Mouse (Mus musculus) limb, embryonic 12.5 days (tissue): ENCODE results near the gene Rmnd5a. TPM values are rescaled to one million over a fixed set of nuclear protein-coding genes. Genes with fewer than 3 reads are reported as not detected.

Experiments used
- ATAC-seq: fragments of 200-750 bp; cut with Nextera tagmentation; 2 replicates; pipeline ENCODE4 v1.8.0; 2017; ENCODE audit warnings: low read depth, moderate TSS enrichment; ENCODE audit not compliant: insufficient number of reproducible peaks, insufficient read depth, low FRiP score, low TSS enrichment
- H3K27ac ChIP-seq: fragments of 300-500 bp; sonication (generic); 2 replicates; pipeline ENCODE4 v1.5.1; 2016; ENCODE audit warnings: mild to moderate bottlenecking, moderate library complexity
- H3K27me3 ChIP-seq: fragments of 300-500 bp; sonication (generic); 2 replicates; pipeline ENCODE4 v1.6.1; 2016; ENCODE audit warnings: mild to moderate bottlenecking, moderate library complexity
- H3K36me3 ChIP-seq: fragments of 300-500 bp; sonication (generic); 2 replicates; pipeline ENCODE4 v1.6.1; 2016; ENCODE audit warnings: mild to moderate bottlenecking, moderate library complexity
- H3K4me1 ChIP-seq: fragments of 300-500 bp; sonication (generic); replicated peaks from 2 replicates; pipeline ENCODE4 v1.6.1; 2016
- H3K4me2 ChIP-seq: fragments of 300-500 bp; sonication (generic); 2 replicates; pipeline ENCODE4 v1.6.1; 2016; ENCODE audit warnings: mild to moderate bottlenecking, moderate library complexity
- H3K4me3 ChIP-seq: fragments of 300-500 bp; sonication (generic); replicated peaks from 2 replicates; pipeline ENCODE4 v1.5.1; 2016; ENCODE audit warnings: mild to moderate bottlenecking
- H3K9ac ChIP-seq: fragments of 300-500 bp; sonication (generic); replicated peaks from 2 replicates; pipeline ENCODE4 v1.6.1; 2016; ENCODE audit warnings: mild to moderate bottlenecking, moderate library complexity
- H3K9me3 ChIP-seq: fragments of 300-500 bp; sonication (generic); 2 replicates; pipeline ENCODE4 v1.6.1; 2016; ENCODE audit warnings: mild to moderate bottlenecking, moderate library complexity
- WGBS: fragments of 180-500 bp; shearing (Covaris S2); methylation state at CpG from one replicate; pipeline ENCODE4 v1.1.7; 2016; 5-methylcytosine and 5-hydroxymethylcytosine counted together
- polyA plus RNA-seq: library from polyadenylated mRNA; unstranded; fragments of >200 nt; fragmentation: Nextera tagmentation; extraction: Ambion mirVana; gene quantifications from 2 replicates; pipeline ENCODE4 v1.2.1, GENCODE M21; 2016

Rmnd5a gene
- polyA plus RNA-seq, 1 experiment from 2014 or later: 18.7 TPM

GRCm38 (mm10) chr6:71398829-71399609, 41.4 kb downstream of the Rmnd5a start:
- H3K27ac ChIP-seq: no peak overlapping the region
- WGBS: 72% methylated on average over 4 of the region's 4 CpGs
- H3K9me3 ChIP-seq: no peaks in the 10 kb centered on the region
- no peaks in the 10 kb centered on the region for H3K4me1 ChIP-seq
- ATAC-seq: no peak
- H3K36me3 ChIP-seq: peaks cover 39% of the 10 kb centered on the region
- no peak overlapping the region for H3K4me2 ChIP-seq
- no peak overlapping the region for H3K4me3 ChIP-seq
- H3K27me3 ChIP-seq: no peaks in the 10 kb centered on the region
- H3K9ac ChIP-seq: no peak overlapping the region

- H3K27me3 ChIP-seq: no peaks in the 10 kb centered on the region
- ATAC-seq: no peak
- no peaks in the 10 kb centered on the region for H3K9me3 ChIP-seq
- no peak overlapping the region for H3K27ac ChIP-seq
- 91% methylated on average over 6 of the region's 6 CpGs for WGBS
- no peak overlapping the region for H3K4me3 ChIP-seq
- H3K36me3 ChIP-seq: peaks cover 53% of the 10 kb centered on the region
- H3K4me2 ChIP-seq: no peak overlapping the region
- H3K9ac ChIP-seq: no peak overlapping the region
- H3K4me1 ChIP-seq: no peaks in the 10 kb centered on the region
These were observed 43.7 kb downstream of the Rmnd5a start for GRCm38 (mm10) chr6:71396761-71397160.

GRCm38 (mm10) chr6:71396016-71396415, 44.4 kb downstream of the Rmnd5a start:
- Histone ChIP-seq H3K27ac (no peak overlapping the region), H3K9me3 (no peaks in the 10 kb centered on the region), H3K27me3 (no peaks in the 10 kb centered on the region), H3K9ac (no peak overlapping the region), H3K4me2 (no peak overlapping the region), H3K4me1 (no peaks in the 10 kb centered on the region), H3K36me3 (peaks cover 60% of the 10 kb centered on the region), H3K4me3 (no peak overlapping the region)
- no peak for ATAC-seq
- 97% methylated on average over 1 of the region's 1 CpGs for WGBS

GRCm38 (mm10) chr6:71390496-71390895, 49.9 kb downstream of the Rmnd5a start:
- H3K4me3 ChIP-seq: no peak overlapping the region
- no peak overlapping the region for H3K4me2 ChIP-seq
- H3K9me3 ChIP-seq: no peaks in the 10 kb centered on the region
- H3K36me3 ChIP-seq: peaks cover 61% of the 10 kb centered on the region
- H3K9ac ChIP-seq: no peak overlapping the region
- no peaks in the 10 kb centered on the region for H3K27me3 ChIP-seq
- WGBS: 85% methylated on average over 2 of the region's 2 CpGs
- no peaks in the 10 kb centered on the region for H3K4me1 ChIP-seq
- ATAC-seq: no peak
- no peak overlapping the region for H3K27ac ChIP-seq

GRCm38 (mm10) chr6:71381654-71382053, 58.8 kb downstream of the Rmnd5a start:
- Histone ChIP-seq H3K4me1 (no peaks in the 10 kb centered on the region), H3K9ac (no peak overlapping the region), H3K27me3 (no peaks in the 10 kb centered on the region), H3K4me3 (no peak overlapping the region), H3K36me3 (no peaks in the 10 kb centered on the region), H3K27ac (no peak overlapping the region), H3K4me2 (no peak overlapping the region), H3K9me3 (no peaks in the 10 kb centered on the region)
- 87% methylated on average over 5 of the region's 5 CpGs for WGBS
- ATAC-seq: no peak

GRCm38 (mm10) chr6:71376711-71377110, 63.7 kb downstream of the Rmnd5a start:
- 96% methylated on average over 13 of the region's 13 CpGs for WGBS
- Histone ChIP-seq H3K4me1 (no peaks in the 10 kb centered on the region), H3K4me3 (no peak overlapping the region)

GRCm38 (mm10) chr6:71374921-71375320, 65.5 kb downstream of the Rmnd5a start:
- 62% methylated on average over 2 of the region's 2 CpGs for WGBS
- no peaks in the 10 kb centered on the region for H3K27me3 ChIP-seq
- no peak for ATAC-seq

More at GRCm38 (mm10) chr6:71376711-71377110, 63.7 kb downstream of the Rmnd5a start:
- Histone ChIP-seq H3K27ac (no peak overlapping the region), H3K4me2 (no peak overlapping the region), H3K9ac (no peak overlapping the region), H3K36me3 (no peaks in the 10 kb centered on the region), H3K9me3 (no peaks in the 10 kb centered on the region), H3K27me3 (no peaks in the 10 kb centered on the region)
- no peak for ATAC-seq

GRCm38 (mm10) chr6:71374311-71374829, 66.1 kb downstream of the Rmnd5a start:
- ATAC-seq: no peak
- Histone ChIP-seq H3K36me3 (no peaks in the 10 kb centered on the region), H3K4me3 (no peak overlapping the region), H3K4me1 (no peaks in the 10 kb centered on the region), H3K27ac (no peak overlapping the region), H3K27me3 (no peaks in the 10 kb centered on the region), H3K9me3 (no peaks in the 10 kb centered on the region), H3K4me2 (no peak overlapping the region), H3K9ac (no peak overlapping the region)
- WGBS: 89% methylated on average over 19 of the region's 19 CpGs

More at GRCm38 (mm10) chr6:71374921-71375320, 65.5 kb downstream of the Rmnd5a start:
- no peak overlapping the region for H3K27ac ChIP-seq
- H3K4me1 ChIP-seq: no peaks in the 10 kb centered on the region
- H3K4me2 ChIP-seq: no peak overlapping the region
- H3K4me3 ChIP-seq: no peak overlapping the region
- H3K9me3 ChIP-seq: no peaks in the 10 kb centered on the region
- no peaks in the 10 kb centered on the region for H3K36me3 ChIP-seq
- H3K9ac ChIP-seq: no peak overlapping the region

GRCm38 (mm10) chr6:71373249-71373775, 67.1 kb downstream of the Rmnd5a start, which contains the start of gene Cd8a:
Cd8a (plus strand) TSS chr6:71373427.
- H3K9ac ChIP-seq: no peak within 1 kb of the TSS
- no peak for ATAC-seq
- WGBS: 74% methylated on average over 14 of the region's 14 CpGs
- no peaks in the 10 kb centered on the region for H3K27me3 ChIP-seq
- no peaks in the 10 kb centered on the region for H3K4me1 ChIP-seq
- H3K9me3 ChIP-seq: no peaks in the 10 kb centered on the region
- H3K27ac ChIP-seq: no peak within 1 kb of the TSS
- no peaks in the 10 kb centered on the region for H3K36me3 ChIP-seq
- H3K4me3 ChIP-seq: no peak within 1 kb of the TSS
- H3K4me2 ChIP-seq: no peak within 1 kb of the TSS

GRCm38 (mm10) chr6:71372041-71372720, 68.3 kb downstream of the Rmnd5a start:
- no peak overlapping the region for H3K4me2 ChIP-seq
- no peak overlapping the region for H3K4me3 ChIP-seq
- H3K9me3 ChIP-seq: no peaks in the 10 kb centered on the region
- 82% methylated on average over 5 of the region's 5 CpGs for WGBS
- H3K4me1 ChIP-seq: no peaks in the 10 kb centered on the region
- H3K9ac ChIP-seq: no peak overlapping the region
- no peaks in the 10 kb centered on the region for H3K27me3 ChIP-seq
- no peak overlapping the region for H3K27ac ChIP-seq
- no peak for ATAC-seq
- H3K36me3 ChIP-seq: no peaks in the 10 kb centered on the region

GRCm38 (mm10) chr6:71371085-71371605, 69.3 kb downstream of the Rmnd5a start:
- Histone ChIP-seq H3K9ac (no peak overlapping the region), H3K27me3 (no peaks in the 10 kb centered on the region), H3K9me3 (no peaks in the 10 kb centered on the region), H3K27ac (no peak overlapping the region), H3K4me1 (no peaks in the 10 kb centered on the region), H3K4me3 (no peak overlapping the region), H3K36me3 (no peaks in the 10 kb centered on the region), H3K4me2 (no peak overlapping the region)
- ATAC-seq: no peak
- 85% methylated on average over 5 of the region's 5 CpGs for WGBS
